Mouse (Mus musculus): ENCODE measurements around the gene Gm43302. TPM values are rescaled to one million over a fixed set of nuclear protein-coding genes. Genes with fewer than 3 reads are reported as not detected.
"Not testable (repeated sequence)": the region's sequence is repeated elsewhere in the genome, so short reads cannot be mapped to it uniquely, and the experiment has no call there.

Gm43302 gene
- polyA plus RNA-seq, 1 experiment from 2014 or later: not detected

DNA sequence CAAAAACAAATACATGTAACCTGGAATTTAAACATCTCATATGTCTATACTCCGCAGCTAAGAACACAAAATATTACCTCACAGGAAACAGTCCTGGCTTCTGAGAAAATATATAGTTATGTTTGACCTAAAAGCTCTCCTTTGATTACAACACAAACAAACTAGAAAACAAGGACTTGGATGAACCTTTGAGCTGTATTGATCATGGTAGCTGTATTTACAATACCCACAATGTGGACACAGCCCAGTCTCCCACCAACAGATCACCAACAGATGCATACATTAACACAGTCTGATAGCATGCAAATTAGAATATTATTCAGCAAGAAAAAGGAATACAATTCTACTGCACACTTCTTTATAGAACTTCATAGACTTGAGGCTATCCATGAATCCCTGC lies 55.1 kb downstream of the Gm43302 start:
- H3K4me2 ChIP-seq; H3K36me3 ChIP-seq (ENCODE audit: control insufficient read depth, insufficient read depth, low read length); DNase-seq (ENCODE audit: low spot score); H3K9ac ChIP-seq (ENCODE audit: low read depth, low read length); H3K9me3 ChIP-seq (ENCODE audit: control insufficient read depth, low read length); H3K27me3 ChIP-seq (replicated peaks; ENCODE audit: control insufficient read depth, insufficient read depth, low read length); ATAC-seq (replicated peaks; ENCODE audit: low FRiP score); H3K4me3 ChIP-seq (ENCODE audit: low read depth, low read length); H3K27ac ChIP-seq (ENCODE audit: low read depth, low read length); H3K4me1 ChIP-seq (replicated peaks; ENCODE audit: control insufficient read depth, insufficient read depth, low read length): not testable (repeated sequence)
- WGBS: 91% methylated on average over 1 of the region's 1 CpGs

DNA sequence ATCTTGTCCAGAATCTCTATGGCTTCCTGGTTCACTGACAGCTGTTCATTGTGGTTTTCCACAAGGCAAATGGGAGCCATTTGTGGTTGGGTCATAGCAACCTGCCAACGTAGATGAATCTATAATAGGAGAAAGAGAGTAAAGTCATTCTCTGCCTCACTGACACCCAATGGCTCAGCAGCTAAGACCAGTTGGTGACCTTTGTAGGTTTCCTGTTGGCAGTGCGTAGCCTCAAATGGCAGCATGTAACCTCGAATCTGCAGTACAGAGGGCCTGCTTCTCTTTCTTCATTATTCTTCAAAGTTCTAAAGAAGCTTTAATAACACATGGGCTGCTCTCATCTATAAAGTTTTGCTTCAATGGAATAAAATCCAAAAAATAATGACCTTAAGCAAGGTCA lies 57.5 kb downstream of the Gm43302 start:
- 46% methylated on average over 3 of the region's 3 CpGs for WGBS
- H3K9me3 ChIP-seq (ENCODE audit: control insufficient read depth, low read length); H3K4me3 ChIP-seq (ENCODE audit: low read depth, low read length); H3K4me2 ChIP-seq; H3K4me1 ChIP-seq (replicated peaks; ENCODE audit: control insufficient read depth, insufficient read depth, low read length); DNase-seq (ENCODE audit: low spot score); H3K27ac ChIP-seq (ENCODE audit: low read depth, low read length); H3K9ac ChIP-seq (ENCODE audit: low read depth, low read length); H3K27me3 ChIP-seq (replicated peaks; ENCODE audit: control insufficient read depth, insufficient read depth, low read length); ATAC-seq (replicated peaks; ENCODE audit: low FRiP score); H3K36me3 ChIP-seq (ENCODE audit: control insufficient read depth, insufficient read depth, low read length): not testable (repeated sequence)

DNA sequence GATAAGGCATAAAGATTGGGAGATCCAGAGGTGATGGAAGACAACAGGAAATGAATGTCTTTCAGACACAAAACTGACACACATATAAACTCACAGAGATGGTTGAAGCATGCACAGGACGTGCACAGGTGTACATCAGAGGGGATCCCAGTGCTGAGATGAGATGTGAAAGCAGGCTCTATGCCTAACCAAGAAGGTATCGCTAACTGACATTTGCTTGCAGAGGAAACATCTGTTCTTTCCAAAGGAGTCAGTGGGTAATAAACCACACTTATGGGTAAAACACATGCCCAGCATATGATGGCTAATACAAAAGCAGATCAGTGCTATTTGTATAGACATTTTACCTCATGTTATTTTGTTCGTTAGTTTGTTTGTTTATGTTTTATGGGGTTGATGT lies 84.5 kb downstream of the Gm43302 start:
- not testable (repeated sequence) for H3K27me3 ChIP-seq (replicated peaks; ENCODE audit: control insufficient read depth, insufficient read depth, low read length); H3K9ac ChIP-seq (ENCODE audit: low read depth, low read length); DNase-seq (ENCODE audit: low spot score); H3K36me3 ChIP-seq (ENCODE audit: control insufficient read depth, insufficient read depth, low read length); H3K4me1 ChIP-seq (replicated peaks; ENCODE audit: control insufficient read depth, insufficient read depth, low read length); H3K9me3 ChIP-seq (ENCODE audit: control insufficient read depth, low read length); H3K27ac ChIP-seq (ENCODE audit: low read depth, low read length); ATAC-seq (replicated peaks; ENCODE audit: low FRiP score); H3K4me2 ChIP-seq; H3K4me3 ChIP-seq (ENCODE audit: low read depth, low read length)
- WGBS: no CpG with 5 or more reads among the region's 3 CpGs

DNA sequence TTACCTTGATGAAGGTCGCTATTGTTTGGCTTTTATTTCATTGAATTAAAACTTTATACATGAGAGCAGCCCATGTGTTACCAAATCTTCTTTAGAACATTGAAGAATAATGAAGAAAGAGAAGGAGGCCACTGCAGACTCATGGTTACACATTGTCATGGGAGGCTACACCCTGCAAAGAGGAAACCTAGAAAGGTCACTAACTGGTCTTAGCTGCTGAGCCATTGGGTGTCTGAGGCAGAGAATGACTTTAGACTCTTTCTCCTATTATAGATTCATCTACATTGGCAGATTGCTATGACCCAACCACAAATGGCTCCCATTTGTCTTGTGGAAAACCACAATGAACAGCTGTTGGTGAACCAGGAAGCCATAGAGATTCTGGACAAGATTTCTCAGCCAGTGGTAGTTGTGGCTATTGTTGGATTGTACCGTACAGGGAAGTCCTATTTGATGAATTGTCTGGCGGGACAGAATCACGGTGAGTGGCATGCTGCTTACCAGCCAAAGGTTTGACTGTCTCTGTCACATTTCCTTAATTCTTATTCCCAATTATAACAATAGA lies 92.6 kb downstream of the Gm43302 start:
- not testable (repeated sequence) for H3K9ac ChIP-seq (ENCODE audit: low read depth, low read length)
- WGBS: 51% methylated on average over 4 of the region's 4 CpGs

DNA sequence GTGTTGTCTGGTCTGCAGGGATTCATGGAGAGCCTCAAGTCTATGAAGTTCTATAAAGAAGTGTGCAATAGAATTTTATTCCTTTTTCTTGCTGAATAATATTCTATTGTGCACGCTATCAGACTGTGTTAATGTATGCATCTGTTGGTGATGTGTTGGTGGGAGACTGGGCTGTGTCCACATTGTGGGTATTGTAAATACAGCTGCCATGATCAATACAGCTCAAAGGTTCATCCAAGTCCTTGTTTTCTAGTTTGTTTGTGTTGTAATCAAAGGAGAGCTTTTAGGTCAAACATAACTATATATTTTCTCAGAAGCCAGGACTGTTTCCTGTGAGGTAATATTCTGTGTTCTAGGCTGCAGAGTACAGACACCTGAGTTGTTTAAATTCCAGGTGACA lies 94.3 kb downstream of the Gm43302 start:
- not testable (repeated sequence) for H3K4me2 ChIP-seq; DNase-seq (ENCODE audit: low spot score); H3K27ac ChIP-seq (ENCODE audit: low read depth, low read length); H3K9me3 ChIP-seq (ENCODE audit: control insufficient read depth, low read length); H3K9ac ChIP-seq (ENCODE audit: low read depth, low read length); H3K4me3 ChIP-seq (ENCODE audit: low read depth, low read length); H3K4me1 ChIP-seq (replicated peaks; ENCODE audit: control insufficient read depth, insufficient read depth, low read length); ATAC-seq (replicated peaks; ENCODE audit: low FRiP score); H3K27me3 ChIP-seq (replicated peaks; ENCODE audit: control insufficient read depth, insufficient read depth, low read length); H3K36me3 ChIP-seq (ENCODE audit: control insufficient read depth, insufficient read depth, low read length)
- WGBS: 86% methylated on average over 1 of the region's 1 CpGs

More for the DNA sequence above, 92.6 kb downstream of the Gm43302 start:
- not testable (repeated sequence) for H3K9me3 ChIP-seq (ENCODE audit: control insufficient read depth, low read length); ATAC-seq (replicated peaks; ENCODE audit: low FRiP score); DNase-seq (ENCODE audit: low spot score); H3K27me3 ChIP-seq (replicated peaks; ENCODE audit: control insufficient read depth, insufficient read depth, low read length); H3K36me3 ChIP-seq (ENCODE audit: control insufficient read depth, insufficient read depth, low read length); H3K4me1 ChIP-seq (replicated peaks; ENCODE audit: control insufficient read depth, insufficient read depth, low read length); H3K4me3 ChIP-seq (ENCODE audit: low read depth, low read length); H3K4me2 ChIP-seq; H3K27ac ChIP-seq (ENCODE audit: low read depth, low read length)

DNA sequence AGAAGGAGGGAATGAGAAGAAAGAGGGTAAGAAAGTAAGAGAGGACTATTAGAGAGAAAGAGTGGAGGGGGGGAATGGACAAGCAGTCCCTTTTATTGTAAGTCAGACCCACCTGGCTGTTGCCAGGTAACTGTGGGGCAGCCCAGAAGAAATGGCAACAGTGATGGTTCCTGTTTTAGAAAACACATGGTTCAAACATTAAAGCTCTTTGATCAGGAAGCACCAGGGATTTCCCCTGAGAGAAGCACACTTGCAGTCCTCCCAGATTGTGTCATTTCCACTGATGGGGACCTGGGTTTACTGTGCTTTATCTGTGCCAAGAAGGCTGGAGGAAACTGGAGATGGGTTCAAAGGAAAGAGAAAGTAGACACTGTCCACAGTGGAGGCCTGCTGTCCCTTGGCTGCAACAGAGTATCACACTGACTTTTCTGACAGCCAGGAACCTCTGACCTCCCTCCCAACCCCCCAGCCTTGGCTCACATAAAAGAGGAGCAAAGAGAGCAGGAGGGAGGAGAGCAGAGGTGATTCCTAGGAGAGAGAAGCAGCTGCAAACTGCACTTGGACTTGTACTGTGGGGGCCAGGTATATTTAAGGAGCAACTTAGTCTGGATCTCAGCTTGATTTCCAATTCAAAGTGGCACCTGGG lies 95.5 kb downstream of the Gm43302 start:
- not testable (repeated sequence) for DNase-seq (ENCODE audit: low spot score); H3K27me3 ChIP-seq (replicated peaks; ENCODE audit: control insufficient read depth, insufficient read depth, low read length); H3K9ac ChIP-seq (ENCODE audit: low read depth, low read length); H3K9me3 ChIP-seq (ENCODE audit: control insufficient read depth, low read length); H3K4me1 ChIP-seq (replicated peaks; ENCODE audit: control insufficient read depth, insufficient read depth, low read length); H3K36me3 ChIP-seq (ENCODE audit: control insufficient read depth, insufficient read depth, low read length); H3K27ac ChIP-seq (ENCODE audit: low read depth, low read length); H3K4me3 ChIP-seq (ENCODE audit: low read depth, low read length); H3K4me2 ChIP-seq
- ATAC-seq (replicated peaks; ENCODE audit: low FRiP score): peak; percentile 34; the same call in 1 of the 2 replicates

DNA sequence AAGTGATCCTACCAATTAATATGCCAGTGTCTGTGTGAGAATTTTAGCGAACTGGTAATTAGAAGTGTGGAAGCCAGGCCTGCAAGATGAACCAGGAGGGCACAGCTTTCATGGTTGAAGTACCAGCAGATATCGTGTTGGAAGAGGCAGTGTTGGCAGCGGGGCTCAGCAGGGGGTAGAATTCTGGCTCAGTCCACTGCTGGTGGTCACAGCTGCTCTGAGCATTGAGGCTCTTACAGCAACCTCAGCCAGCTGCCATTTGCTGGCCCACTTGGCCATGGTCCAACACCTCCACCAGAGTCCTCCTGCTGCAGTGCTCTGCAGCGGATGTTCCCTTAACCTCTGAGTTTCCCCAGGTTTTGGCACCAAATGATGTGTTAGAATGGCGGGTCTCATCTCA lies 97.2 kb downstream of the Gm43302 start:
- not testable (repeated sequence) for H3K4me1 ChIP-seq (replicated peaks; ENCODE audit: control insufficient read depth, insufficient read depth, low read length); H3K4me3 ChIP-seq (ENCODE audit: low read depth, low read length); DNase-seq (ENCODE audit: low spot score); H3K36me3 ChIP-seq (ENCODE audit: control insufficient read depth, insufficient read depth, low read length); H3K9me3 ChIP-seq (ENCODE audit: control insufficient read depth, low read length); H3K9ac ChIP-seq (ENCODE audit: low read depth, low read length); H3K4me2 ChIP-seq; ATAC-seq (replicated peaks; ENCODE audit: low FRiP score); H3K27me3 ChIP-seq (replicated peaks; ENCODE audit: control insufficient read depth, insufficient read depth, low read length); H3K27ac ChIP-seq (ENCODE audit: low read depth, low read length)
- WGBS: 84% methylated on average over 5 of the region's 5 CpGs

DNA sequence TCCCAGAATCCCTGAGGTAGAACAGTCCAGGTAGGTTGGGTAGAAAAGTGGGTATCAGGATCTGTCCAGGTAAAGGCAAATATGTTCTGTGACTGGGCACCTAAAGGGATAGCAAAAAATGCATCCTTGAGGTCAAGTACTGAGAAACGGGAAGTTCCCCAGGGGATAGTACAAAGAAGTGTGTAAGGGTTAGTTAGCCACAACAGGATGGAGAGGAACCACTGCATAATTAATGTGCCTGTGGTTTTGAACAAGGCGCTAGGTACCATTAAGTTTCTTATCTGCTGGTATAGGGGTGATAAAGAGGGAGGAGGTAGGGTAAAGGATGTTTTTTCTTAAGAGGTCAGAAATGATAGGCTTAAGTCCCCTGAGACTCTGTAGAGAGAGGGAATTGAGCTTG lies 101.0 kb downstream of the Gm43302 start:
- not testable (repeated sequence) for H3K9me3 ChIP-seq (ENCODE audit: control insufficient read depth, low read length); DNase-seq (ENCODE audit: low spot score); H3K36me3 ChIP-seq (ENCODE audit: control insufficient read depth, insufficient read depth, low read length); H3K4me2 ChIP-seq; H3K4me3 ChIP-seq (ENCODE audit: low read depth, low read length); H3K9ac ChIP-seq (ENCODE audit: low read depth, low read length); H3K4me1 ChIP-seq (replicated peaks; ENCODE audit: control insufficient read depth, insufficient read depth, low read length); ATAC-seq (replicated peaks; ENCODE audit: low FRiP score); H3K27me3 ChIP-seq (replicated peaks; ENCODE audit: control insufficient read depth, insufficient read depth, low read length); H3K27ac ChIP-seq (ENCODE audit: low read depth, low read length)
- 38% methylated on average over 2 of the region's 2 CpGs for WGBS

DNA sequence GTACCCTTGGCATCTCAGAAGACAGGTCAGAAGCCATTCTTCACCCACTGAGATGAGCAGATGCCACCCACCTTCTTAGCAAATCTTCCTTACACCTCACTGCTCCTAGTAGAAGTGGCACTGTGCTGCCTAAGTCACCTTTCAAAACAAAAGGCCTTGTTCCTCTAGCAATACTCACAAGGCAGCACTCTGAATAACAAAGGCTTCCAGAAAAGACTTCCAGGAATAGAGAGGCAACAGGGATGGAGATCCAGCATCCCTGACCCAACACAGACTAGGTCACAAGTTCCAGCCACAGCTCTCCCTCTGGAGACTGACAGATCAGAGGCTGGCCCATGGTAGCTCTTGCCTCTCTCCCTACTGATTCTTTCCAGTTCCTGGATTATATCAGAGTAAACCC lies 112.0 kb downstream of the Gm43302 start:
- Histone ChIP-seq H3K27me3 (replicated peaks; ENCODE audit: control insufficient read depth, insufficient read depth, low read length) (no peaks in the 10 kb centered on the region), H3K4me1 (replicated peaks; ENCODE audit: control insufficient read depth, insufficient read depth, low read length) (no peaks in the 10 kb centered on the region), H3K36me3 (ENCODE audit: control insufficient read depth, insufficient read depth, low read length) (no peaks in the 10 kb centered on the region), H3K9me3 (ENCODE audit: control insufficient read depth, low read length) (no peaks in the 10 kb centered on the region), H3K27ac (ENCODE audit: low read depth, low read length) (no peak overlapping the region), H3K4me2 (no peak overlapping the region), H3K9ac (ENCODE audit: low read depth, low read length) (no peak overlapping the region), H3K4me3 (ENCODE audit: low read depth, low read length) (no peak overlapping the region)
- ATAC-seq (replicated peaks; ENCODE audit: low FRiP score) (no peak), DNase-seq (ENCODE audit: low spot score) (no peak)
